Mouse (Mus musculus): ENCODE results near the gene Man1b1. TPM values are rescaled to one million over a fixed set of nuclear protein-coding genes. Genes with fewer than 3 reads are reported as not detected.

Gene Man1b1
- polyA plus RNA-seq, 1 experiment from 2014 or later: 66.0 TPM

GRCm38 (mm10) chr2:25397010-25397409, 64.9 kb downstream of the Man1b1 start:
- Histone ChIP-seq H3K27me3 (ENCODE audit: control insufficient read depth, insufficient read depth, low read length) (peaks cover 69% of the 10 kb centered on the region), H3K36me3 (replicated peaks; ENCODE audit: control insufficient read depth, insufficient read depth) (no peaks in the 10 kb centered on the region), H3K9me3 (ENCODE audit: control insufficient read depth, low read length) (no peaks in the 10 kb centered on the region), H3K9ac (no peak overlapping the region), H3K4me3 (replicated peaks; ENCODE audit: low read length) (no peak overlapping the region), H3K4me2 (replicated peaks) (no peak overlapping the region), H3K4me1 (replicated peaks; ENCODE audit: control insufficient read depth, insufficient read depth, low read length) (peaks cover 24% of the 10 kb centered on the region), H3K27ac (no peak overlapping the region)
- WGBS: 54% methylated on average over 1 of the region's 1 CpGs
- DNase-seq (ENCODE audit: low spot score): no peak
- no peak for ATAC-seq (ENCODE audit: low FRiP score)

- Histone ChIP-seq H3K4me1 (replicated peaks; ENCODE audit: control insufficient read depth, insufficient read depth, low read length) (peaks cover 32% of the 10 kb centered on the region), H3K9me3 (ENCODE audit: control insufficient read depth, low read length) (no peaks in the 10 kb centered on the region), H3K4me2 (replicated peaks) (no peak overlapping the region), H3K27ac (no peak overlapping the region), H3K4me3 (replicated peaks; ENCODE audit: low read length) (no peak overlapping the region), H3K27me3 (ENCODE audit: control insufficient read depth, insufficient read depth, low read length) (peaks cover 64% of the 10 kb centered on the region), H3K9ac (no peak overlapping the region), H3K36me3 (replicated peaks; ENCODE audit: control insufficient read depth, insufficient read depth) (no peaks in the 10 kb centered on the region)
- ATAC-seq (ENCODE audit: low FRiP score) (no peak), DNase-seq (ENCODE audit: low spot score) (no peak)
- 96% methylated on average over 7 of the region's 7 CpGs for WGBS
Observed at GRCm38 (mm10) chr2:25398065-25398464, 65.9 kb downstream of the Man1b1 start.

GRCm38 (mm10) chr2:25399051-25399450, 66.9 kb downstream of the Man1b1 start, which contains the start of gene Npdc1:
Npdc1 (plus strand) TSS chr2:25399351.
- Histone ChIP-seq H3K4me2 (replicated peaks) (no peak within 1 kb of the TSS), H3K27me3 (ENCODE audit: control insufficient read depth, insufficient read depth, low read length) (peaks cover 64% of the 10 kb centered on the region), H3K9ac (no peak within 1 kb of the TSS)

GRCm38 (mm10) chr2:25400291-25400690, 68.2 kb downstream of the Man1b1 start:
- Histone ChIP-seq H3K36me3 (replicated peaks; ENCODE audit: control insufficient read depth, insufficient read depth) (no peaks in the 10 kb centered on the region), H3K4me2 (replicated peaks) (peak overlapping the region; percentile 52), H3K27me3 (ENCODE audit: control insufficient read depth, insufficient read depth, low read length) (peaks cover 56% of the 10 kb centered on the region), H3K4me3 (replicated peaks; ENCODE audit: low read length) (peak overlapping the region; percentile 22), H3K9me3 (ENCODE audit: control insufficient read depth, low read length) (no peaks in the 10 kb centered on the region), H3K9ac (peak overlapping the region; percentile 43; the same call in 1 of the 2 replicates), H3K4me1 (replicated peaks; ENCODE audit: control insufficient read depth, insufficient read depth, low read length) (peaks cover 32% of the 10 kb centered on the region), H3K27ac (no peak overlapping the region)
- WGBS: 18% methylated on average over 16 of the region's 16 CpGs
- DNase-seq (ENCODE audit: low spot score): no peak
- no peak for ATAC-seq (ENCODE audit: low FRiP score)

More at GRCm38 (mm10) chr2:25399051-25399450, 66.9 kb downstream of the Man1b1 start, which contains the start of gene Npdc1:
- Histone ChIP-seq H3K9me3 (ENCODE audit: control insufficient read depth, low read length) (no peaks in the 10 kb centered on the region), H3K4me3 (replicated peaks; ENCODE audit: low read length) (no peak within 1 kb of the TSS), H3K36me3 (replicated peaks; ENCODE audit: control insufficient read depth, insufficient read depth) (no peaks in the 10 kb centered on the region), H3K4me1 (replicated peaks; ENCODE audit: control insufficient read depth, insufficient read depth, low read length) (peaks cover 36% of the 10 kb centered on the region), H3K27ac (no peak within 1 kb of the TSS)
- DNase-seq (ENCODE audit: low spot score): no peak
- no peak for ATAC-seq (ENCODE audit: low FRiP score)
- WGBS: 66% methylated on average over 8 of the region's 8 CpGs

GRCm38 (mm10) chr2:25400764-25401163, 68.6 kb downstream of the Man1b1 start:
- Histone ChIP-seq H3K4me2 (replicated peaks) (peak overlapping the region; percentile 52), H3K9me3 (ENCODE audit: control insufficient read depth, low read length) (no peaks in the 10 kb centered on the region), H3K4me1 (replicated peaks; ENCODE audit: control insufficient read depth, insufficient read depth, low read length) (peaks cover 31% of the 10 kb centered on the region), H3K9ac (peak overlapping the region; percentile 43; the same call in 1 of the 2 replicates), H3K36me3 (replicated peaks; ENCODE audit: control insufficient read depth, insufficient read depth) (no peaks in the 10 kb centered on the region), H3K27me3 (ENCODE audit: control insufficient read depth, insufficient read depth, low read length) (peaks cover 51% of the 10 kb centered on the region), H3K27ac (no peak overlapping the region), H3K4me3 (replicated peaks; ENCODE audit: low read length) (peak overlapping the region; percentile 22)
- ATAC-seq (ENCODE audit: low FRiP score) (no peak; the same call in 1 of the 2 replicates), DNase-seq (ENCODE audit: low spot score) (peak; percentile 60)
- 3% methylated on average over 17 of the region's 17 CpGs for WGBS

Other genes starting within 250 kb of the Man1b1 start
- not detected in 2 replicates for gene Noxa1, start 237.2 kb upstream of the Man1b1 start, polyA plus RNA-seq (2014; fragmentation: Nextera tagmentation; extraction: Ambion mirVana)
- gene Nrarp, start 151.6 kb upstream of the Man1b1 start, polyA plus RNA-seq (2014; fragmentation: Nextera tagmentation; extraction: Ambion mirVana): 15.6 and 19.9 TPM in 2 replicates
- gene Tor4a, start 135.5 kb upstream of the Man1b1 start, polyA plus RNA-seq (2014; fragmentation: Nextera tagmentation; extraction: Ambion mirVana): 2.0 and 2.2 TPM in 2 replicates
- gene Nelfb, start 120.8 kb upstream of the Man1b1 start, polyA plus RNA-seq (2014; fragmentation: Nextera tagmentation; extraction: Ambion mirVana): 88.0 and 91.6 TPM in 2 replicates
- not detected in 2 replicates for gene Stpg3, start 117.7 kb upstream of the Man1b1 start, polyA plus RNA-seq (2014; fragmentation: Nextera tagmentation; extraction: Ambion mirVana)
- gene Fam166a, start 113.6 kb upstream of the Man1b1 start, polyA plus RNA-seq (2014; fragmentation: Nextera tagmentation; extraction: Ambion mirVana): not detected in 2 replicates
- gene Tubb4b, start 107.6 kb upstream of the Man1b1 start, polyA plus RNA-seq (2014; fragmentation: Nextera tagmentation; extraction: Ambion mirVana): 382 and 411 TPM in 2 replicates
- not detected in 2 replicates for gene Slc34a3, start 98.0 kb upstream of the Man1b1 start, polyA plus RNA-seq (2014; fragmentation: Nextera tagmentation; extraction: Ambion mirVana)
- gene Rnf224, start 95.6 kb upstream of the Man1b1 start, polyA plus RNA-seq (2014; fragmentation: Nextera tagmentation; extraction: Ambion mirVana): not detected in 2 replicates
- 166 and 177 TPM in 2 replicates for gene Rnf208, start 90.1 kb upstream of the Man1b1 start, polyA plus RNA-seq (2014; fragmentation: Nextera tagmentation; extraction: Ambion mirVana)
- 0.59 TPM in 1 of 2 replicates, not detected in the other for gene Cysrt1, start 89.9 kb upstream of the Man1b1 start, polyA plus RNA-seq (2014; fragmentation: Nextera tagmentation; extraction: Ambion mirVana)
- 2.9 and 5.3 TPM in 2 replicates for gene AL732309.1, start 85.5 kb upstream of the Man1b1 start, polyA plus RNA-seq (2014; fragmentation: Nextera tagmentation; extraction: Ambion mirVana)
- gene Tmem203, start 76.9 kb upstream of the Man1b1 start, polyA plus RNA-seq (2014; fragmentation: Nextera tagmentation; extraction: Ambion mirVana): 9.8 and 12.5 TPM in 2 replicates
- 13.4 and 14.7 TPM in 2 replicates for gene Tprn, start 69.7 kb upstream of the Man1b1 start, polyA plus RNA-seq (2014; fragmentation: Nextera tagmentation; extraction: Ambion mirVana)
- 175 and 190 TPM in 2 replicates for gene Ssna1, start 59.9 kb upstream of the Man1b1 start, polyA plus RNA-seq (2014; fragmentation: Nextera tagmentation; extraction: Ambion mirVana)
- gene Anapc2, start 59.9 kb upstream of the Man1b1 start, polyA plus RNA-seq (2014; fragmentation: Nextera tagmentation; extraction: Ambion mirVana): 113 and 114 TPM in 2 replicates
- gene Tmem210, start 44.2 kb upstream of the Man1b1 start, polyA plus RNA-seq (2014; fragmentation: Nextera tagmentation; extraction: Ambion mirVana): not detected in 2 replicates
- not detected in 2 replicates for gene Lrrc26, start 42.4 kb upstream of the Man1b1 start, polyA plus RNA-seq (2014; fragmentation: Nextera tagmentation; extraction: Ambion mirVana)
- gene Grin1, start 13.2 kb upstream of the Man1b1 start, polyA plus RNA-seq (2014; fragmentation: Nextera tagmentation; extraction: Ambion mirVana): 57.2 and 68.4 TPM in 2 replicates
- 21.5 and 24.7 TPM in 2 replicates for gene Dpp7, start 24.0 kb downstream of the Man1b1 start, polyA plus RNA-seq (2014; fragmentation: Nextera tagmentation; extraction: Ambion mirVana)
- 6.3 and 6.8 TPM in 2 replicates for gene Uap1l1, start 33.3 kb downstream of the Man1b1 start, polyA plus RNA-seq (2014; fragmentation: Nextera tagmentation; extraction: Ambion mirVana)
- gene Sapcd2, start 40.0 kb downstream of the Man1b1 start, polyA plus RNA-seq (2014; fragmentation: Nextera tagmentation; extraction: Ambion mirVana): 10.0 and 10.8 TPM in 2 replicates
- 2.6 and 3.3 TPM in 2 replicates for gene Entpd2, start 63.5 kb downstream of the Man1b1 start, polyA plus RNA-seq (2014; fragmentation: Nextera tagmentation; extraction: Ambion mirVana)
- gene Npdc1, start 67.0 kb downstream of the Man1b1 start, polyA plus RNA-seq (2014; fragmentation: Nextera tagmentation; extraction: Ambion mirVana): 365 and 378 TPM in 2 replicates
- 0.37 TPM in 1 of 2 replicates, not detected in the other for gene Fut7, start 90.9 kb downstream of the Man1b1 start, polyA plus RNA-seq (2014; fragmentation: Nextera tagmentation; extraction: Ambion mirVana)
- gene Abca2, start 96.4 kb downstream of the Man1b1 start, polyA plus RNA-seq (2014; fragmentation: Nextera tagmentation; extraction: Ambion mirVana): 15.6 and 17.3 TPM in 2 replicates
- 2.2 and 2.6 TPM in 2 replicates for gene Clic3, start 124.5 kb downstream of the Man1b1 start, polyA plus RNA-seq (2014; fragmentation: Nextera tagmentation; extraction: Ambion mirVana)
- 93.1 and 109 TPM in 2 replicates for gene Paxx, start 128.8 kb downstream of the Man1b1 start, polyA plus RNA-seq (2014; fragmentation: Nextera tagmentation; extraction: Ambion mirVana)
- gene Ptgds, start 137.7 kb downstream of the Man1b1 start, polyA plus RNA-seq (2014; fragmentation: Nextera tagmentation; extraction: Ambion mirVana): 230 and 390 TPM in 2 replicates
- gene Lcn12, start 161.6 kb downstream of the Man1b1 start, polyA plus RNA-seq (2014; fragmentation: Nextera tagmentation; extraction: Ambion mirVana): not detected in 2 replicates
- gene Fbxw5, start 168.4 kb downstream of the Man1b1 start, polyA plus RNA-seq (2014; fragmentation: Nextera tagmentation; extraction: Ambion mirVana): 116 and 118 TPM in 2 replicates
- gene C8g, start 169.4 kb downstream of the Man1b1 start, polyA plus RNA-seq (2014; fragmentation: Nextera tagmentation; extraction: Ambion mirVana): 4.1 and 5.5 TPM in 2 replicates
- gene Traf2, start 214.6 kb downstream of the Man1b1 start, polyA plus RNA-seq (2014; fragmentation: Nextera tagmentation; extraction: Ambion mirVana): 15.6 and 16.3 TPM in 2 replicates
- gene Edf1, start 225.5 kb downstream of the Man1b1 start, polyA plus RNA-seq (2014; fragmentation: Nextera tagmentation; extraction: Ambion mirVana): 353 and 366 TPM in 2 replicates
- gene Mamdc4, start 242.5 kb downstream of the Man1b1 start, polyA plus RNA-seq (2014; fragmentation: Nextera tagmentation; extraction: Ambion mirVana): 1.3 and 1.7 TPM in 2 replicates
- gene Phpt1, start 242.9 kb downstream of the Man1b1 start, polyA plus RNA-seq (2014; fragmentation: Nextera tagmentation; extraction: Ambion mirVana): 171 and 187 TPM in 2 replicates
- 10.8 and 12.7 TPM in 2 replicates for gene Ajm1, start 249.4 kb downstream of the Man1b1 start, polyA plus RNA-seq (2014; fragmentation: Nextera tagmentation; extraction: Ambion mirVana)

Measured in hindbrain, embryonic 14.5 days (tissue).